8 mouse cellular contexts compared by ENCODE assay signal in genomic region chr10:62311464-62311863, GRCm38 (mm10). TPM values are rescaled to one million over a fixed set of nuclear protein-coding genes. Genes with fewer than 3 reads are reported as not detected.
DNase-seq lines count a peak whose midpoint lies in the region; ATAC-seq and TF ChIP-seq lines count a peak whose summit lies in the region.

No protein-coding gene starts in this region.

- peak overlapping the region; percentile 35 for H3K4me3 ChIP-seq in bone marrow macrophage, adult 2 months (ENCODE audit: insufficient read depth, low read length)

- no peak for TF ChIP-seq POLR2A in bone marrow macrophage, adult 2 months (IDR thresholded peaks at IDR 0.05; ENCODE audit: borderline replicate concordance, low read depth, low read length)

- H3K4me1 ChIP-seq in bone marrow macrophage, adult 2 months (ENCODE audit: control insufficient read depth, insufficient read depth, low read length): peaks cover 20% of the 10 kb centered on the region

- TF ChIP-seq CTCF in bone marrow macrophage, adult 2 months (IDR thresholded peaks at IDR 0.05; ENCODE audit: low read depth, low read length): no peak

- peak; percentile 33 for DNase-seq in ovary, adult 18-20 months (ENCODE audit: low spot score)
- no peak for DNase-seq in ovary, postnatal 10 days (ENCODE audit: low spot score)
- DNase-seq in heart, adult 9 months (ENCODE audit: low spot score in 2 of 2): peak; percentile 71 to 74
- DNase-seq in kidney, postnatal 25 days: peak; percentile 79
- DNase-seq in yolk sac, embryonic 10.5 days (ENCODE audit: low spot score): no peak
- DNase-seq in cerebellum, adult 18-20 months: no peak

- H3K27ac ChIP-seq in bone marrow macrophage, adult 2 months (ENCODE audit: insufficient read depth, low read depth, low read length): peak overlapping the region; percentile 90

- ATAC-seq in megakaryocyte, adult 5-6 weeks (ENCODE audit: poor library complexity, severe bottlenecking): peak; percentile 92

RNA-seq across cellular contexts. Expression of gene Tacr2, which starts 59.2 kb away (rescaled TPM):
- not detected in 2 replicates for polyA plus RNA-seq in bone marrow macrophage, adult 2 months (2012; ENCODE audit: insufficient read depth, insufficient read length, missing spikeins)
- total RNA-seq in megakaryocyte, adult 5-6 weeks (2015): not detected in 2 replicates
- not detected in 2 replicates for total RNA-seq in megakaryocyte, adult 5-6 weeks (2017)

Comparison
In these comparisons a context has a peak if more than half of its experiments do, and no peak if none do; other contexts are left out.
1. DNase-seq: peak in ovary, adult 18-20 months (single experiment), heart, adult 9 months (2 of 2) and kidney, postnatal 25 days (2 of 2); none in ovary, postnatal 10 days (single experiment), yolk sac, embryonic 10.5 days (single experiment) and cerebellum, adult 18-20 months (0 of 2).